Mouse (Mus musculus) testis, adult 2 months (tissue): ENCODE data around the gene Pp2d1. TPM values are rescaled to one million over a fixed set of nuclear protein-coding genes. Genes with fewer than 3 reads are reported as not detected.
"Not testable (repeated sequence)": the region's sequence is repeated elsewhere in the genome, so short reads cannot be mapped to it uniquely, and the experiment has no call there.

ENCODE experiments used
- H3K27ac ChIP-seq: fragments of 200-500 bp; 2 replicates; pipeline ENCODE4 v1.5.1; 2012; ENCODE audit warnings: low read depth, low read length; ENCODE audit not compliant: control insufficient read depth, insufficient read depth
- H3K27me3 ChIP-seq: fragments of 200-500 bp; 2 replicates; pipeline ENCODE4 v1.6.1; 2012; ENCODE audit warnings: mild to moderate bottlenecking, low read length, moderate library complexity; ENCODE audit not compliant: control insufficient read depth, insufficient read depth
- H3K36me3 ChIP-seq: fragments of 200-500 bp; 2 replicates; pipeline ENCODE4 v1.6.1; 2012; ENCODE audit warnings: mild to moderate bottlenecking, low read length; ENCODE audit not compliant: control insufficient read depth, insufficient read depth
- H3K4me1 ChIP-seq: fragments of 200-500 bp; 2 replicates; pipeline ENCODE4 v1.6.1; 2012; ENCODE audit warnings: low read length; ENCODE audit not compliant: control insufficient read depth, insufficient read depth
- H3K4me3 ChIP-seq: fragments of 200-500 bp; 2 replicates; pipeline ENCODE4 v1.5.1; 2012; ENCODE audit warnings: low read depth, mild to moderate bottlenecking, low read length, moderate library complexity, mixed read lengths; ENCODE audit not compliant: control insufficient read depth
- CTCF ChIP-seq: fragments of 200-500 bp; IDR thresholded peaks from 2 replicates; pipeline ENCODE4 v1.5.1; 2012; ENCODE audit warnings: low read depth, mild to moderate bottlenecking, inconsistent platforms, low read length, moderate library complexity; ENCODE audit not compliant: control insufficient read depth, insufficient read depth, insufficient replicate concordance
- POLR2A ChIP-seq: fragments of 200-500 bp; IDR thresholded peaks from 2 replicates; pipeline ENCODE4 v1.6.1; 2012; ENCODE audit warnings: low read depth, mild to moderate bottlenecking, inconsistent platforms, low read length, moderate library complexity; ENCODE audit not compliant: control insufficient read depth
- polyA plus RNA-seq: library from polyadenylated mRNA; depleted of rRNA; stranded (reverse); fragments of >200 nt; gene quantifications from 2 replicates; pipeline ENCODE4 v1.2.3, GENCODE M21; 2012; rRNA removed

Gene Pp2d1
- 16.1 and 22.1 TPM in 2 replicates for polyA plus RNA-seq

DNA sequence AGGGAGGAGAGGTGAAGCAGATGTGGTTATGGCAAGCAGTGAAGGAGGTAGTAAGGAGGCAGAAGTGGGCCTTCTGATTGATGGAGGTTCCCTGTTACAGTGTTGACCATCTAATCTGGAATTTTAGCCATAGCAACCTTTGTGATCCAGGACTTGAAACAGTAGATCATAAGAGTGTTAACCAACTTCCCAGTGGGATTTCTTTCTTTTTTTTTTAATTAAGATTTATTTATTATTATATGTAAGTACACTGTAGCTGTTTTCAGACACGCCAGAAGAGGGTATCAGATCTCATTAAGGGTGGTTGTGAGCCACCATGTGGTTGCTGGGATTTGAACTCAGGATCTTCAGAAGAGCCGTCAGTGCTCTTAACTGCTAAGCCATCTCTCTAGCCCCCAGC, at the start of gene Pp2d1:
Pp2d1 (minus strand) TSS at position 101 of the 400 bp plus-strand sequence.
- H3K4me3 ChIP-seq: peak within 1 kb of the TSS; percentile 80
- H3K4me1 ChIP-seq, H3K36me3 ChIP-seq, H3K27me3 ChIP-seq, H3K27ac ChIP-seq: not testable (repeated sequence)

DNA sequence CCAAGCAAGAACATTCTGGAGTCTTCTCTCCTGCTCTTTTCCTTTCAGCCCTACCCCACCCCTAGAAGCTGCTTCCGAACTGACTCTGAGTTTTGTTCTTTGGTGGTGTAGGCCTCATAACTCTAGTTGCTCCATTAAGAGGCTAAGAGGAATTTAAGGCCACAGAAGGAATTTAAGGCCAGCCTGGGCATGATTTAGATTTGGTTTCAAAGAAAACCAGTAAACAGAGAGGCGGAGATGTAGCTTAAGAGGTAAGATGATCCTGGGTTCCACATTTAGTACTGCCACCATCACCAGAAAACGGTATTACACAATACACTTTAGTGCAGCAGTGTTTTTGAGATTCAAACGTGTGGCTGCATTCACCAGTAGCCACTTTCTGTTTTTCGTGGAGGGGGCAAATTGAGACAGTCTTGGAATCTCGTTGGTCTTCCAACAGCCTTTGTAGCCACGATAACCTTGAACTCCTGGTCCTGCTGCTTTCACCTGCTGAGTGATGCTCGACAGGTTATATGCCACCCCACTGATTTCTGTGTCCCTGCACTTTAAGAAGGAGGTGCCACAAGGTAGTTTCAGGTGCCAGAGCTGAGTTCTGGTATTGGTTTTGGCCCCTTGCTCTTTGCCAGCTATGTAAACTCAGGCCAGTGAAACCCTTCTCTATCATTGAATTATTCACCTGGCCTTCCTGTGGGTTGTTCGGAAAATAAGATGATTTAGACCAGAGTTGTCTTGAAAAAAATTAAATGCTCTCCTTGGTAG, 49.0 kb upstream of the Pp2d1 start:
- Histone ChIP-seq H3K36me3 (no peaks in the 10 kb centered on the region), H3K27me3 (no peaks in the 10 kb centered on the region), H3K27ac (peak overlapping the region; percentile 2; the same call in 1 of the 2 replicates), H3K4me1 (peaks cover 5% of the 10 kb centered on the region), H3K4me3 (no peak overlapping the region)
- TF ChIP-seq POLR2A (no peak), CTCF (no peak)

DNA sequence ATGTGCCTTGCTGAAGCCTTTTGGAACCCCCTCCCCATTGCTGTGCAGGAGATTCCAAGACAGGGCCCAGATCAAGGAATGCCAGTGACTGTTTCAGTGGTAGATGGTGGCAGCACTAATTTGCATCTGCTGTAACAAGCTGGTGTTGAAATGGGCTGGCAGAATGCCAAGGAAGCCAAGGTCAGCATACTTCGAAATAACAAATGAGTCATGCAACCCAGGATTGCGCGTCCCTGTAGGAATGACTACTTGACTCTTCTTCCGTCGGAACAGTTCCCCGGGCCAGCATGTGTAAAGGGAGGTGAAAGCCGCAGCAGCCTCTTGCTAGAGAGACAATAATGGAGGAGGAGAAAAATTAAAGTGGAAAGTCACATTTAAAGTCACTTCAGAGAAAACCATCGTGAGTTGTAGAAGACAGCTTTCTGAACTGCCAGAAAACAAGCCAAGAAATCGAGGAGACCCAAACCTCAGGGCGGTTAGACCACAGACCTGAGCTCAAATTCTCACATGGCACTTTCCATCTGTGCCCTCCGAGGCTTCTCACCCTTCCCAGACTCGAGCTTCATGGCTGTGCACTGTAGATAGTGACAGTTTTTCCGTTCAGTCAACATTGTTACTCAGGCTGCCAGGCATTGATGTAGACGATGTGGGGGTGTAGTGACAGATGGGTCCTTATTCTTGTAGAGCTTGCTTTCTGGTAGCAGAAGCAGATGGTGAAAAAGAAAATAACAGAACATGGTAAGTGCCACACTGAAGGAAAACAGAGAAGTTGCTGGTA, 48.0 kb upstream of the Pp2d1 start:
- Histone ChIP-seq H3K4me1 (peaks cover 7% of the 10 kb centered on the region), H3K4me3 (no peak overlapping the region), H3K27ac (peak overlapping the region; percentile 19), H3K27me3 (no peaks in the 10 kb centered on the region), H3K36me3 (no peaks in the 10 kb centered on the region)
- TF ChIP-seq CTCF: no peak
- no peak for TF ChIP-seq POLR2A

DNA sequence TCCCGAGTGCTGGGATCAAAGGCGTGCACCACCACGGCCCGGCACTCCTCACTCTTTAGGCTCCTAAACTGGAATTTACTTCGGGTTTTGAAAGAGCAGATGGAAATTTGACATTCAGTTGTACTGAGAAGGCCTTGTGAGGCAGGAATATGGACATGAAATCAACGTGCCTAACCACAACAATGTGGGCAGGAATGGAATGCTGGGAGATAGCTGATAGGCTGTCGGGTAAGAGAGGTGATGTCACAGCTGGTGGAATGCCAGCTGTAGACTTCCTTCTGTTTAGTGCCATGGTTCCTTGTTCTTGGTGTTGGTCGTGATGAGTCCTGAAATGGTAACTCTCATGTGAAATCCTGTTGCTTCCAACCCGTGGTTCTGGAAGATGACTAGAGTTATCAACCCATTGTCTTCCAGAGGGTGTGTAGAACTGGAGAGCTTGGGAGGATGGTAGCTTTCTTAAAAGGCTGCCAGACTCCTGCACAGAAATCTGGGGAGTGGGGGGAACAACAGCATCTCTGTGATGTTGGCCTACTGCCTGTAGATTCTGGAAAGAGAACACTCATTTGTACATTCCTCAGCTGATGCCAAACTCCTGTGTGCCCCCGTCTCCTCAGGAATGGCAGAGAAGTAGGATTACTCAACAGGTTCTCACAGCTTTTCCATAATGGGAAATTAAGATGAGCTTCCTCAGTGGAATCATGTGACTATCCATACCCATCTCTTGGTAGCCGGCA, 44.8 kb upstream of the Pp2d1 start:
- no peak for TF ChIP-seq CTCF
- no peak for TF ChIP-seq POLR2A
- H3K36me3 ChIP-seq: no peaks in the 10 kb centered on the region
- no peaks in the 10 kb centered on the region for H3K27me3 ChIP-seq
- H3K27ac ChIP-seq: no peak overlapping the region
- peaks cover 7% of the 10 kb centered on the region for H3K4me1 ChIP-seq
- peak overlapping the region; percentile 57 for H3K4me3 ChIP-seq

- no peaks in the 10 kb centered on the region for H3K36me3 ChIP-seq
- peaks cover 10% of the 10 kb centered on the region for H3K4me1 ChIP-seq
- TF ChIP-seq CTCF (no peak), POLR2A (no peak)
- H3K27ac ChIP-seq: peak overlapping the region; percentile 39
- peak overlapping the region; percentile 68 for H3K4me3 ChIP-seq
- H3K27me3 ChIP-seq: no peaks in the 10 kb centered on the region
Measured at GRCm38 (mm10) chr17:53582805-53583204, 43.6 kb upstream of the Pp2d1 start.

- no peak for TF ChIP-seq CTCF
- TF ChIP-seq POLR2A: no peak
- H3K27ac ChIP-seq: peak overlapping the region; percentile 39; the same call in 1 of the 2 replicates
- H3K27me3 ChIP-seq: no peaks in the 10 kb centered on the region
- no peaks in the 10 kb centered on the region for H3K36me3 ChIP-seq
- H3K4me1 ChIP-seq: peaks cover 9% of the 10 kb centered on the region
- H3K4me3 ChIP-seq: peak overlapping the region; percentile 68; the same call in 1 of the 2 replicates
Measured at GRCm38 (mm10) chr17:53582026-53582585, 42.9 kb upstream of the Pp2d1 start.

- Histone ChIP-seq H3K36me3 (no peaks in the 10 kb centered on the region), H3K4me1 (peaks cover 5% of the 10 kb centered on the region; the same call in 1 of the 2 replicates), H3K27me3 (no peaks in the 10 kb centered on the region), H3K4me3 (no peak overlapping the region), H3K27ac (no peak overlapping the region)
- no peak for TF ChIP-seq POLR2A
Measured at GRCm38 (mm10) chr17:53580237-53580636, 41.0 kb upstream of the Pp2d1 start.
